Mouse (Mus musculus): Measurements from ENCODE around the gene Dao. TPM values are rescaled to one million over a fixed set of nuclear protein-coding genes. Genes with fewer than 3 reads are reported as not detected.

Gene Dao
- total RNA-seq, 2 experiments from 2014 or later = not detected

GRCm38 (mm10) chr5:113981843-113982242, 21.7 kb upstream of the Dao start:
- no peak for DNase-seq (ENCODE audit: extremely low spot score in 1 of 2, low spot score in 1 of 2)

GRCm38 (mm10) chr5:113983541-113983940, 20.0 kb upstream of the Dao start:
- DNase-seq (ENCODE audit: extremely low spot score in 1 of 2, low spot score in 1 of 2) = no peak

- no peak for DNase-seq (ENCODE audit: extremely low spot score in 1 of 2, low spot score in 1 of 2)
Observed at GRCm38 (mm10) chr5:113984025-113984740, 19.3 kb upstream of the Dao start.

GRCm38 (mm10) chr5:113985737-113986136, 17.8 kb upstream of the Dao start:
- DNase-seq (ENCODE audit: extremely low spot score in 1 of 2, low spot score in 1 of 2) = no peak

- DNase-seq (ENCODE audit: extremely low spot score in 1 of 2, low spot score in 1 of 2) = no peak
Observed at GRCm38 (mm10) chr5:113986182-113986961, 17.1 kb upstream of the Dao start.

- no peak for DNase-seq (ENCODE audit: extremely low spot score in 1 of 2, low spot score in 1 of 2)
Observed at GRCm38 (mm10) chr5:113989437-113990024, 14.0 kb upstream of the Dao start.

GRCm38 (mm10) chr5:113990593-113990992, 12.9 kb upstream of the Dao start:
- DNase-seq (ENCODE audit: extremely low spot score in 1 of 2, low spot score in 1 of 2) = no peak

GRCm38 (mm10) chr5:113991141-113991540, 12.4 kb upstream of the Dao start:
- no peak for DNase-seq (ENCODE audit: extremely low spot score in 1 of 2, low spot score in 1 of 2)

- peak in 1 of 2 experiments; percentile 20 for DNase-seq (ENCODE audit: extremely low spot score in 1 of 2, low spot score in 1 of 2)
Observed at GRCm38 (mm10) chr5:113992339-113992831, 11.1 kb upstream of the Dao start.

- DNase-seq (ENCODE audit: extremely low spot score in 1 of 2, low spot score in 1 of 2) = peak; percentile 31 to 35
Observed at GRCm38 (mm10) chr5:113993031-113993486, 10.4 kb upstream of the Dao start.

- peak; percentile 73 to 80 for DNase-seq (ENCODE audit: extremely low spot score in 1 of 2, low spot score in 1 of 2)
Observed at GRCm38 (mm10) chr5:113993487-113994465, 9.7 kb upstream of the Dao start, which contains the start of gene Ssh1. Gene Ssh1 (minus strand): TSS chr5:113993894.

- DNase-seq (ENCODE audit: extremely low spot score in 1 of 2, low spot score in 1 of 2) = no peak
Observed at GRCm38 (mm10) chr5:113996458-113996857, 7.0 kb upstream of the Dao start.

- no peak for DNase-seq (ENCODE audit: extremely low spot score in 1 of 2, low spot score in 1 of 2)
Observed at GRCm38 (mm10) chr5:113999382-113999781, 4.1 kb upstream of the Dao start.

- DNase-seq (ENCODE audit: extremely low spot score in 1 of 2, low spot score in 1 of 2) = no peak
Observed at GRCm38 (mm10) chr5:114004573-114004972, 1.1 kb downstream of the Dao start.

GRCm38 (mm10) chr5:114005100-114005499, 1.6 kb downstream of the Dao start:
- no peak for DNase-seq (ENCODE audit: extremely low spot score in 1 of 2, low spot score in 1 of 2)

GRCm38 (mm10) chr5:114006974-114007373, 3.5 kb downstream of the Dao start:
- DNase-seq (ENCODE audit: extremely low spot score in 1 of 2, low spot score in 1 of 2) = no peak

GRCm38 (mm10) chr5:114007753-114008453, 4.4 kb downstream of the Dao start:
- DNase-seq (ENCODE audit: extremely low spot score in 1 of 2, low spot score in 1 of 2) = no peak

GRCm38 (mm10) chr5:114009049-114009448, 5.5 kb downstream of the Dao start:
- no peak for DNase-seq (ENCODE audit: extremely low spot score in 1 of 2, low spot score in 1 of 2)

GRCm38 (mm10) chr5:114015121-114015520, 11.6 kb downstream of the Dao start:
- no peak for DNase-seq (ENCODE audit: extremely low spot score in 1 of 2, low spot score in 1 of 2)

Measured in layer of hippocampus, postnatal 25 days (tissue).